Mouse (Mus musculus) adrenal gland, postnatal 0 days (tissue): Measurements from ENCODE around the gene Vapa. TPM values are rescaled to one million over a fixed set of nuclear protein-coding genes. Genes with fewer than 3 reads are reported as not detected.

ENCODE experiments used
- polyA plus RNA-seq: library from polyadenylated mRNA; unstranded; fragments of >200 nt; fragmentation: Nextera tagmentation; extraction: Ambion mirVana; gene quantifications from 2 replicates; pipeline ENCODE4 v1.2.1, GENCODE M21; 2015

Gene Vapa
- polyA plus RNA-seq = 161 and 242 TPM in 2 replicates

DNA sequence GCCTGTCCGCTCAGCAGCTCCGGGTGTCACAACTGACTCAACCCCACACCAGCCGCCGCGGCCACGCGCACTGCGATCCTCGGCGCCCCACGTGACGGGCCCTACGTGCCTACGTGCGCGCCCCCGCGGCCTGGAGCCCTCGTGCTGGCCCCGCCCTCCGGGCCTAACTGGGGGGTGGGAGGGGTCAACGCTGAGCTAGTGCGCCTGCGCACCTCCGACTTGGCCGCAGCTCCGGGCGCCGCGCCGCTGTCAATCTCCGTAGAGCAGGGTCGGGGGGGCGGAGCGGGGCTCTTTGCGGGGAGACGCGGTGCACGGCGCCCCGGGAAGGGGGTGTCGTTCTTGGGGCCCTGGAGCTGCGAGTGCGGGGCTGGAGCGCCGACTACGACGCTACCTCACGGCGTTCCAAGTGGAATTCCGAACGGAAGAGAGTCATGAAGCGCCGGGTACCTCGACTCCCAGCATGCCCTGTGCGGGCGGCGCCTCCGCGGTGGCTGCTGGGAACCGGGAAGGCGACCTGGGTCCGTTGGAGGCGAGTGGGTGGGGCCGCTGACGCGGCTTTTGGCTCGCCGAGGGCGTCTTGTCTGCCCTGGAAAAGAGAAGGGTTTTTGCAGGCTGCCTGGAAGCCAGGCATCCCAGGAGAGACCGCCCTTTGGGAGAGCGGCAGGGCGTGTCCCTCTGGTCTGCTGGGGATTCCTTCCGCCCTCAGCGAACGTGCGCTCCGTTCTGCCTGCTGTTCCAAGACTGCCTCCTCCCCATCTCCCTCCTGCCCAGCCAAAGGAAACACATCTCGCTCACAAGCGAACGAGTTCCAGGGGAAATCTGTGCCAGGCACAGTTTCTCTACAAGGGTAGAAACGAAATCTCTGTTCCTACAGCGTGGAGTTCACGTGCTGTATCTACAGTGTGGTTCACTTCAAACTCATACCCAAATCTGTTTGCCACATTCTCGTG, at the start of gene Vapa:
Vapa (minus strand) TSS at position 93 of the 950 bp plus-strand sequence.

DNA sequence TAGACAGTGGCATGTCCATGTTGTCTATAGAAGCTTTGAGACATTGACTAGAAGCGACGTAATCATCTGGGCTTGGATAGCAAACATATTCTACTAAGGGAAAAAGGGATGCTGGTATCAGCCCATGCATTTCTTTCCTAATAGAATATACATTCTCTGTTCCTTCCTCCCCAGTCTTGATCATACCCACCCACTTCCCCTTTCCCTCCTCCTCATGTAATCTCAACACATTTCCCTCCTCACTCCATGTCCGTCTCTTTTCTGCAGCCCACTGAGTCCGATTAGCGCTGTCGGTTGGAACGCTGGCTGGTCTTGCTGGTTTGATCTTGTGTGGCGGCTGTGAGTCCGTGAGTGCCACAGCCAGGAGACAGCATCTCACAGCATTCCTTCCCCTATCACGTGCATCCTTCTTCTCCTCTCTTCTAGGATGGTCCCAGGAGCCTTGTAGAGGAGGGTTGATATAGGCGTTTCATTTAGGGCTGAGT, 28.4 kb upstream of the Vapa start, which contains the start of gene Txndc2:
Txndc2 (minus strand) TSS at position 435 of the 485 bp plus-strand sequence.

DNA sequence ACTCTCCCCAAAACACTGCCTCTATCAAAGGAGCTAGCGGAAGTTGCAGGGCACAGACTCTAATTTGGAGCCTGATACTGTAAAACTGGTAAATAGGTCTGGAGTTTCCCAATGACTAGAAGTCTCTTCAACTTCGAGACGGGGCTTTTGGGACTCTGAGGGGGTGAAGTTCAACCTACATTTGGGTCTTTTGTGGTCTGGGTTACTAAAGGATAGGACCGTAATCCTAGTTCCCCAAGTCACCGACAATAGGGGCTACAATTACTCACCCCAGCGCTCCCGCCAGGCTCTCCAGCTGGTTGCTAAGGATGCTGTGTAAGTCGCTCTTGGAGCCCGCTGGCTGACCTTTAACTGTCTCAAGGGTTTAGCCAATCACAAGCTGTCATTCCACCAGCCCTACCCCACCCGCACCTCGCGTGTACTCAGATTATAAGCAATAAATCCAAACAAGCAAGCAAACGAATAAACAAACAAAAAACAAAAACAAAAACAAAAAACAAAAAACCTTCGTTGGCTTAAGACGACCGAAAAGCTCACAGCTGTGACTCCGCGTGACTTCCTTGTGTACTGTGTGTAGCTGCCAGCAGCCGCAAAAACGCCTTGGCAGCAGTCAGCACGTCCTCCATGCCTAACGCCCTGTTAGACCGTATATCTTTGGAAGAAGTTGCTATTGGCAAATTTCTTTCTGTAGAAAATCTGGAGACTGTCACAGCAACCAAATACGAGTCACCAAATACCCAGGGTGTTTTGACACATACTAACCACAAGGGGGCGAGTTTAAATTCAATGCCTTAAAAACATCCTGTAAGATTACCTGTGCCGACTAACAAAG, 72.7 kb downstream of the Vapa start, which contains the start of gene Tmem232:
Tmem232 (minus strand) TSS at position 342 of the 832 bp plus-strand sequence.

Other genes starting within 250 kb of the Vapa start
- gene Tmem232, start 72.8 kb downstream of the Vapa start, polyA plus RNA-seq = not detected in 2 replicates
- 0.99 and 3.1 TPM in 2 replicates for gene Txndc2, start 28.6 kb upstream of the Vapa start, polyA plus RNA-seq
- 32.0 and 35.4 TPM in 2 replicates for gene Rab31, start 159.2 kb upstream of the Vapa start, polyA plus RNA-seq
- gene Ppp4r1, start 169.0 kb upstream of the Vapa start, polyA plus RNA-seq = 14.4 and 23.3 TPM in 2 replicates